Mouse (Mus musculus) MN1 (cell line): ENCODE measurements around the gene Tdrd1.
"Not testable (repeated sequence)": the region's sequence is repeated elsewhere in the genome, so short reads cannot be mapped to it uniquely, and the experiment has no call there.

Experiments used
- DNase-seq: peaks from one replicate; pipeline ENCODE4 v3.0.0-alpha.2; 2016; ENCODE audit warnings: low spot score

The Tdrd1 gene

DNA sequence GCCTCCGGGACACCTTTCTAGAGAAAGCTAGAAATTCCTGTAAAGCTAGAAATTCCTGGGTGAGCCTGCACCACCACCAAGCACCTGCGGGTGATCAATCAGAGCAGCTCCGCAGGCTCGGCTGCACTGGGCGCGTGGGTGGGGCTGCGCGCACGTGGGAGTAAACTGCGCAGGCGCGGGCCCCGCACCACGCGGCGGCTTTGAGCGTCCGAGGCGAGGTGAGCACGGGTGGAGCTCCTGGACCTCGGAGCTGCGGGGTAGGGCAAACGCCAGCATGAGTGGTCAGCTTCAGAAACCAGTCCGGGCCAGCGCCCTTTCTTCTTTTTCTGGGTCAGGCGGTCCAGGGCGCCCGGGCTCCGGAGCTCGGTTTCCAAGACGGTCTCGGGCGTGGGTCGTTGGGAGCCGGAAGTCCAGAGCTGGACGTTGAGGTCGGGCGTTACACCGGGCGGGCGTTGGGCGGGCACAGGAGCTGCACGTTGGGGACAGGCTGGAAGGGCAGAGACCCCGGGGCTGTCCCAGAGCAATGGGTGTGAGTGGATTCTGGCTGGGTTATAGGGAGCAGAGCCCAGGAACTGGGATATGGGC, at the start of gene Tdrd1:
TSS of gene Tdrd1 (plus strand) at position 163 of the 585 bp plus-strand sequence.
- no peak for DNase-seq

DNA sequence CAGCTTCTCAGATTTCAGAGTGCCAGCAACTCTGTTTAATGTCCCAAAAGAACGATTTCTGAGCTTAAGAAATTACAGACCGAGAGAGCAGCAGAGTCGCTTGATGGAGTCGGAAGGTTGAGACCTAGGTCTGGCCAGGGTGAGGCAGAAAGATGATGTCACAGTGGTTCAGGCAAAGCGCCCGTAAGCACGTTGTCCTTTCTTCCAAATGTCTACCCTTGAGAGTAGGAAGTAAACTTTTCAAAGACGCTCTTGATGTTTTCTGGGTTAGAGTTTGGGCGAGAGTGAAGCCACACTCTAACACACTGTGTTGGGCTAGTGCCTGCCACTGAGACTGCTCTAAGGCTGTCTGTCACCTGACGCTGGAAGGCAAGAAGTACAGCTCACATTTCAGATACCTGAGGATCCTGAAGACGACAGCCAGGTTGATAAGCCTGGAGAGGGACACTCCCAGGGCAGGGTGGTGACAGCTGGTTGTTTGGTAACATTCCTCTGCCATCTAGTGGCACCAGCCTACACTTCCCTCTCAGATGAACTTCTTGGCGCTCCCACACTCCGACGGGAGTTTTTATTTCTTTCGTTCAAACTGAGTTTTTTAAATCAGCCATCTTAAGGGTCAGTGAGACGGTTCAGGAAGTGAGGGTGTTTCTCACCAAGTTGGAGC, 49.2 kb upstream of the Tdrd1 start:
- DNase-seq, result no peak

DNA sequence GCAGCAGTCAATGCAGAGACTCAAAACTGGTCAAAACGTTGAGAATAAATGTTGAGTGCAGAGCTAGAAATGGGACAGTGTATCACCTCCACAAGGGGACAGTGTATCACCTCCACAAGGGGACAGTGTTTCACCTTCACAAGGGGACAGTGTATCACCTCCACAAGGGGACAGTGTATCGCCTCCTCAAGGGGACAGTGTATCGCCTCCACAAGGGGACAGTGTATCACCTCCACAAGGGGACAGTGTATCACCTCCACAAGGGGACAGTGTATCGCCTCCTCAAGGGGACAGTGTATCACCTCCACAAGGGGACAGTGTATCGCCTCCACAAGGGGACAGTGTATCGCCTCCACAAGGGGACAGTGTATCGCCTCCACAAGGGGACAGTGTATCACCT, 47.5 kb upstream of the Tdrd1 start:
- DNase-seq, result not testable (repeated sequence)

DNA sequence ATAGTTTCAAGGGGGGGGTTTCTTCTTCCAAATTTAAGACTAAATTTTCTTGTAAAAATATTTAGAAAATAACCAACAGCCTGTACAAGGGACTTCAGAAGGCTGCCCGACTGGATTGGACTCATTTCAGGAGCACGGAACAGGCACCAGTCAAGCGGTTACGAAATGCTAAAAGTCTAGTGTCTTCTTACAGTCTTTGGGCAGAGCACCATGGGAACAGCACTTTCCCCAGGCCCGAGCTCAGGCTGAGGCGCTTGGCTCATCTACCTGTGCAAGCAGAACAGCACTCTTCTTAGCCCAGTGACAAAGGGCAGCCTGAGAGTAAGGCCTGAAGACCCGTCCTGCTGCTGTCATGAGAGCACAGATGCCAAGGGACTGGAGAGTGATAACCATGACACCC, 38.1 kb upstream of the Tdrd1 start:
- DNase-seq, result no peak

- DNase-seq, result no peak
Measured at GRCm38 (mm10) chr19:56788952-56789351, 37.1 kb upstream of the Tdrd1 start.

GRCm38 (mm10) chr19:56797376-56797775, 28.6 kb upstream of the Tdrd1 start:
- no peak for DNase-seq

- DNase-seq, result no peak
Measured at GRCm38 (mm10) chr19:56800226-56800625, 25.8 kb upstream of the Tdrd1 start.

DNA sequence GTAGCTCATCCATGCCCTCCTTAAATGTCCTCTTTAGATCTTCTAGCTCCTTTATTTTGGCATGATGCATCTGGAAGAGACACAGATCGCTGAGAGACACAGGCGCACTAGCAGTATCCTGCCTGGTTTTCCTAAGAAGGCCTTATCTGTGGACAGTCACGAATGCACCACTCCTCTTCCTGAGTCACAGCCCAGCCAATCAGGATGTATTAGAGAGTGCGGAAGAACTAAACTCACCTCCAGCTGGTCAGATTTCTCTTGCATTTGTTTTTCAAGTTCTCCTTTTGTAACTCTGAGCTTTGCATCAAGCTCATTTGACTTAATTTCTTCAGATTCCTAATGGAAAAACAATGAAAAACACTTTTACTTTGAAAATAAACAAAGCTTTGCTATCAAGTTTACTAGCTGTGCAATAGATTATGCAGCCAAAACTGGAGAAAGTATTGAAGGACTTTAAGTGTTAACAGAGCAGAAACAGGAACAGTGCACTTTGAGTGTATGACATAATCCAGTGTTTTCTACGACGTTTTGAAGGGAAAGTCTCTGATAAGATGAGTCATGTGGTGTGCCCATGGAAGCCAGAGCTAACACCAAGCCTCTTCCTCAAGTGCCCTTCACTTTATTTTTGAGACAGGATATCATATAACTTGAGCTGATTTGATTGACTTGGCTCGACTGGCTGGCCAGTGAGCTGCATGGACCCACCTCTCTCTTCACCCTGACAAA, 24.9 kb upstream of the Tdrd1 start:
- peak; percentile 25 for DNase-seq

GRCm38 (mm10) chr19:56801656-56802351, 24.2 kb upstream of the Tdrd1 start:
- DNase-seq, result no peak

GRCm38 (mm10) chr19:56802352-56802746, 23.7 kb upstream of the Tdrd1 start:
- no peak for DNase-seq

GRCm38 (mm10) chr19:56805366-56805765, 20.6 kb upstream of the Tdrd1 start:
- no peak for DNase-seq

DNA sequence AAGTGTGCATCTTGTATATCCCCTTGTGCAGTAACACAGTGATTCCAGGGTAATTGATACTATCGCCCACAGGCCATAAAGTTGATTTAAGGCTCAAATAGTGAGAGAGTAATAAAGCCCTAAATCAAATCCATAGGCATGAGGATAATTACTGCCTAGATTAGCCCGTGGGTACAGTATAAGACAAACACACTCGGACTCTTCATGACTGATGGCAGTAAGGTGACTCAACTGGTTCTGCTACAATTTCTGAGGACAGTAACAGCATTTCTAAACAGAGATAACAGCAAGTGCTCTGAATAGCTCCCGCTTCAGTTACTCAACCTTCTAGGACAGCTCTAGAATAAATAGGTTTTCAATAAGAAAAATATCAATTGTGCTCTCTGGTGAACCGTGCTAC, 18.9 kb upstream of the Tdrd1 start:
- DNase-seq, result no peak

DNA sequence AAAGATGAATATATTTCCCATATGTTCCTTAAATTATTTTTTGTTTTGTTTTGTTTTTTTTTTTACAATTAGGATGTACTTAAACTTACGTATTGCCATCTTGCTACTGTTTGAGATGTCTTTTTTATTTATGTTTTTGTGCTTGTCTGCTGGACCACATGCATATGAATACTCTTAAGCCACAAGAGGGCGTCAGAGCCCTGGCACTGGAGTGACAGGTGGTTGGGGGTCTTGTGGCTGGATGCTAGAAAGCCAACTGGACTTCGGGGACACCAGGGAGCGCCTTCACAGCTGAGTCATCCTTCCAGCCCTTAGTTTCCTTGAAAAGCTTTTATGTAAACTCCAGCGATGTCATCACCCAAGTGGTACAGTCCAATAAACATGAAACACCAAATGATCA, 17.2 kb upstream of the Tdrd1 start:
- peak; percentile 32 for DNase-seq

- no peak for DNase-seq
Measured at GRCm38 (mm10) chr19:56810641-56811146, 15.3 kb upstream of the Tdrd1 start.

DNA sequence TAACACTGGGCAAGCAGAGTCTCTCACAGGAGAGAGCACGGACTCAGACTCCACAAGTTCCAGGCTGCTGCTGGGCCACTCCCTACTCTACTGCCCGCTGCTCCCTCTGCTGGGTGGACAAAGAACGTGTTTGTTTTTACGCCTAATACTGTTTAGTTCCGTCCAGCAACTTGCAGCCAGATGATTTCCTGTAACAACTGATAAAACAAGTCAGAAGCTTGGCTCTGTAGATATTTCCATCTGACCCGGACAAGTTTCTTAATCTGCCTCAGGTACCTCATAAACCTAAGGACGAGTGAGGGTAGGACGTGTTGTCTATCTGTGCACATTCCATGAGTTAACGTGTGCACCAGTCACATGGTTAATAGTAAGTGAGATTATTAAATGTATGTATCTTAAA, 14.4 kb upstream of the Tdrd1 start:
- peak; percentile 59 for DNase-seq

- DNase-seq, result peak; percentile 58
Measured at GRCm38 (mm10) chr19:56813360-56813759, 12.6 kb upstream of the Tdrd1 start.

- DNase-seq, result peak; percentile 31
Measured at GRCm38 (mm10) chr19:56817851-56818526, 8.0 kb upstream of the Tdrd1 start.

DNA sequence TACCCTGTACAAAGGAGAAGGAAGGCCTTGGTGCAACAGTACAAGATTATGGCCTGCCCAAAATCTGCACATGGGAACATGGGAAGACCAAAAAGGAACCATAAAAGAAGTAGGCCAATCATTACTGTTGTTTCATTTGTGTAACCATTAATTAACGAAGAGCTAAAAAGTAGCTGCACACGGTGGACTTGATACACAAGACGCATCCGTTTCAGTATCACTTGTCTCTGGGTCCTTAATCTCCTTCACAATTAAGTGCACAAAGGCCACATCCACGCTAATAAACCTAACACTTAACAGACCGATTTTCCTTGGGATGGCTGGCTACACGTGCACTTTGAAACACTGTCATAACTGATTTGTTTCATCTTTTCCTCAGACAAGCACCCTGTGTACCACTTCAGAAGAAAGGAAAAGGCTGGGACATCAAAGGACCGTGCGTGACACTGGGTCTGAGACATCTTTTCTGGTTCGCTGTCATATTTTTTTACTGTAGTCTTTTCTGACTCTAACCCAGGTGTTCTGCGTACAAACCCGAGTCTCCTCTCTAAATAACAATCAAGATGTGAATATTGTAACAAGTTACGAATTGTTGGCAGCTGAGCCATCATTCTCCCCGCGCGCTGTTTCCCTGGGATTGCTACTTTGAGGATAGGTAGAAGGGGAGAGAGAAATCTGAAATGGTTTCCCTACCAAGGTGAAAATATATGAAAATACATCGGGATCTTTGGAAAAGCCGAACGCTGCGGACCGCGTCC, 4.8 kb upstream of the Tdrd1 start:
- peak; percentile 21 for DNase-seq

DNA sequence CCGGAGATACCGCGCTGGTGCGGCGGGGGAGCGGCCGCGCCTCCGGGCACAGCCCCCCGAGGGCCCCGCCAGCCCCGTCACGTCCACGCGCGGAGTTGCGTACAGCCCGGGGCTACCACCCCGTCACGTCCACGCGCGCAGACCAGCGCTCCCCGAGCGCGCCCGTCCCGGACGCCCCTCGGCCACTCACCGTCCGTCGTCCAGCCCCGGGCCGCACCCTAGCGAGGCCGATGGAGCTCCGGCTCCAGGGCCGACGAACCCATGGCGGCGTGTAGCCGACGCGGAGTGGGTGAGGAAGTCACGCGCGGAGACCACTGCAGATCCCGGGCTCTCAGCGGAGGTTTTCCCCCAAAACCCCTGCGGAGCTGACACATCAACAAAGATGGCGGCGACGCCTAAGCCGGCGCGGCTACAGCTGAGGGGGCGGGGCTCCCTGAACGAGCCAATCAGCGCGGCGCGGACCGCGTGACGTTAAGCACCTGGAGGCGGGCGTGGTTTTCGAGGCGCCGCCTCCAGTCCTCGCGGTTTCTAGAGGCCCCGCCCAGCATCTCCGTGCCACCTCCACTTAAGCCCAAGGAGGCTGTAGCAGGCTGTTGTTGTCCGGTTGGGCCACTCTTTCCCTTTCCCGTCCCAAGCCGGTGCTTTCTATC, 4.1 kb upstream of the Tdrd1 start, which contains the start of gene Ccdc186:
TSS of gene Ccdc186 (minus strand) at position 393 of the 650 bp plus-strand sequence.
- DNase-seq, result peak; percentile 98

- no peak for DNase-seq
Measured at GRCm38 (mm10) chr19:56822448-56822836, 3.6 kb upstream of the Tdrd1 start.

GRCm38 (mm10) chr19:56828305-56828704, 2.3 kb downstream of the Tdrd1 start:
- no peak for DNase-seq
